ENCODE assay signal across 17 mouse cellular contexts in genomic region chr5:146795728-146796127, GRCm38 (mm10). TPM values are rescaled to one million over a fixed set of nuclear protein-coding genes. Genes with fewer than 3 reads are reported as not detected.
DNase-seq lines count a peak whose midpoint lies in the region; TF ChIP-seq lines count a peak whose summit lies in the region.
"Had no signal": no experiment of that assay in that cellular context is flagged by ENCODE, and none has a peak within 500 bp of the region (broad histone marks: within the 10 kb centered on the region; RNA-seq: fewer than 3 reads in every experiment).

No protein-coding gene starts in this region.

- H3K9me3 ChIP-seq in E14TG2a.4 (ENCODE audit: low read length), result no peaks in the 10 kb centered on the region
- H3K9me3 ChIP-seq: G1E; hindbrain, embryonic 15.5 days; lung, embryonic 15.5 days had no signal

- no peak overlapping the region for H3K4me3 ChIP-seq in left cerebral cortex, adult 2 months
- H3K4me3 ChIP-seq in E14TG2a.4 (replicated peaks; ENCODE audit: low read length), result peak overlapping the region; percentile 92; the same call in 1 of the 2 replicates

- no peak for TF ChIP-seq CTCF in left cerebral cortex, adult 2 months (IDR thresholded peaks at IDR 0.05)
- TF ChIP-seq CTCF in E14TG2a.4 (conservative IDR thresholded peaks at IDR 0.05; ENCODE audit: low read length), result no peak

- intact Hi-C loops in left cerebral cortex, adult 2 months (cut with DNase I), result no loop called here

- peak overlapping the region; percentile 80; the same call in 1 of the 2 replicates for H3K27ac ChIP-seq in left cerebral cortex, adult 2 months

- no peaks in the 10 kb centered on the region for H3K27me3 ChIP-seq in E14TG2a.4 (ENCODE audit: insufficient read depth, low read length)
- H3K27me3 ChIP-seq: hindbrain, embryonic 15.5 days; lung, embryonic 15.5 days had no signal

- H3K4me1 ChIP-seq in E14TG2a.4 (replicated peaks; ENCODE audit: low read depth, low read length), result peaks cover 62% of the 10 kb centered on the region

- H3K36me3 ChIP-seq in E14TG2a.4 (ENCODE audit: insufficient read depth, low read length), result no peaks in the 10 kb centered on the region
- H3K36me3 ChIP-seq: hindbrain, embryonic 15.5 days; lung, embryonic 15.5 days had no signal

- peak; percentile 7 for DNase-seq in embryo, embryonic 11 days
- DNase-seq in embryo, embryonic 10 days (ENCODE audit: low spot score), result no peak
- DNase-seq in left cerebral cortex, adult 2 months (ENCODE audit: extremely low spot score in 1 of 2, low spot score in 2 of 2), result no peak
- DNase-seq in left cerebral cortex, adult 11 months (ENCODE audit: low spot score), result no peak
- DNase-seq in layer of hippocampus, adult 9-11 months, result peak; percentile 67
- DNase-seq in gastrocnemius, adult 18-20 months (ENCODE audit: low spot score), result no peak
- no peak for DNase-seq in gastrocnemius, postnatal 25 days
- DNase-seq: adrenal gland, adult 8-10 months; gastrocnemius, adult 2 months; heart, adult 2 months; kidney, adult 18-20 months; kidney, postnatal 25 days; thymus, adult 18-20 months had no signal

RNA-seq across cellular contexts. Expression of gene Usp12, which starts 0.9 kb away (rescaled TPM):
- total RNA-seq in left cerebral cortex, adult 2 months (2021), result 10 to 100 TPM; 56.0 to 56.7 TPM
- 10 to 100 TPM; 16.4 to 17.9 TPM for total RNA-seq in gastrocnemius, adult 18-20 months (2021)
- total RNA-seq in gastrocnemius, postnatal 25 days (2021), result 10 to 100 TPM; 14.1 to 16.8 TPM

RNA-seq across cellular contexts. Expression of gene Rpl21, which starts 37.0 kb away (rescaled TPM):
- 100 to 1,000 TPM; 165 to 172 TPM for total RNA-seq in left cerebral cortex, adult 2 months (2021)
- total RNA-seq in gastrocnemius, adult 18-20 months (2021), result 100 to 1,000 TPM; 133 to 155 TPM
- total RNA-seq in gastrocnemius, postnatal 25 days (2021), result 100 to 1,000 TPM; 103 to 126 TPM

RNA-seq across cellular contexts. Expression of gene Rasl11a, which starts 49.1 kb away (rescaled TPM):
- total RNA-seq in left cerebral cortex, adult 2 months (2021), result 10 to 100 TPM in 1 of 2 experiments, 1 to 10 TPM in 1; 9.2 to 17.1 TPM
- total RNA-seq in gastrocnemius, adult 18-20 months (2021), result 1 to 10 TPM; 1.7 to 1.8 TPM
- 1 to 10 TPM; 1.2 to 1.9 TPM for total RNA-seq in gastrocnemius, postnatal 25 days (2021)

Comparison
In these comparisons a context has a peak if more than half of its experiments do, and no peak if none do; other contexts are left out.
1. DNase-seq: peak in embryo, embryonic 11 days (single experiment) and layer of hippocampus, adult 9-11 months (single experiment); none in embryo, embryonic 10 days (single experiment), left cerebral cortex, adult 2 months (0 of 2), left cerebral cortex, adult 11 months (single experiment), gastrocnemius, adult 18-20 months (single experiment) and gastrocnemius, postnatal 25 days (single experiment).